Mouse (Mus musculus): ENCODE measurements at regions not wholly inside any gene's neighbourhood (a gene's known extent, or its start where the extent isn't known, plus 50 kb on each side); places are given as distances from the start of the nearest gene placed in this dataset.
"Not testable (repeated sequence)": the region's sequence is repeated elsewhere in the genome, so short reads cannot be mapped to it uniquely, and the experiment has no call there.

DNA sequence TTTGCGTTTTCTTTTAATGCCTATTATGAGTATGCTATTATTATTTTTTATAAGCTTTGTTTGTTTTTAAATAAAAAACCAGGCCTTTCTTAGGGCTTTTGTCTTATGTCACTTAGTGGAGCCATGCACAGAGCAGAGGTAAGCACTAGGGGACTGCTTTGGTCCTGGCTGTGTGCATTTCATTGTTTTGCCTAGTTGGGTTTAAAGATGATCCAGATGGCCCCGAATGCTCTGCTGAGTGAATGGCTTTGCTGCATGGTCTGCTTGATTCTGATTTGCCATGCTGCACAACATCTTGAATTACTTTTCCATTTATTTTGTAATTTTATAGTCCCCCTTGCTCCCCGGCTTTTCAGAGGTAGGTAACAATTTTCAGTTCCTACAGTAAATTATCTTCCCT, 1934.9 kb downstream of the 9330182O14Rik start:
- in situ Hi-C loops (cut with MboI, MseI): no loop called here

DNA sequence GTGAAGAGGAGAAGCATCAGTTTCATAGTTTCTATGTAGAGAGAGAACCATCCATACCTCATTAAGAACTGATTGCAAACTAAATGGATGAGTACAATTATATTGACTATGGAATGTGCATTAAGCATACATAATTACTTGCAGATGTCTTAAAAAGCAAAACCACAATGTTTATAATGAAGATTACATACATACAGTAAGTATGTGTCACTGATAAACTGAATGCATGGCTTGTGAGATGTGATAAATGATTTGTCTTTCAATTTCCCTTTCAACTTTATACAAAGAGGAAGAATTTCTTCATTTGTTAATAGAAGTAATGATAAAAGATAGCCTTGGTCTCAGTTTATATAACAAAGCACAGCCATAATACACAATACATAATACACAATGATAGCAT, 1939.3 kb downstream of the 9330182O14Rik start:
- in situ Hi-C loops (cut with MboI, MseI): no loop called here

DNA sequence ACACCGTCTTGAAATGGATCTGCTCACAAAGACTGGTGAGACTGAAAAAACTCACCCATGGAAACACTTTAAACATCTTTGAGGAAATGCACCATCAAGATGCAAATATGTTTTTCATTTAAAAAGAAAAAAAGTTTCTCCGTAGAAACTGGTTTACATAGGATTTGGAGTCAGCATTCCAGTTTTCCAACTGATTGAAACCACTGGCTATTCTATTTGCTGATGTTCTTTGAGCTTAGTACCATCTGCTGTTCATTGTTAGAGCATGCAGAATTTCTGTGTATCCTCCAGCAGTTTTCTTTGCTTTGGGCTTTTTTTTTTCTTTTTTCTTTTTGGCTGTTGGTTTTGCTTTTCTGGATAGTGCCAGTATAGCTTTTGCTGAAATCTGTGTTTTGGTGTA, 1948.3 kb downstream of the 9330182O14Rik start:
- in situ Hi-C loops (cut with MboI, MseI): no loop called here

DNA sequence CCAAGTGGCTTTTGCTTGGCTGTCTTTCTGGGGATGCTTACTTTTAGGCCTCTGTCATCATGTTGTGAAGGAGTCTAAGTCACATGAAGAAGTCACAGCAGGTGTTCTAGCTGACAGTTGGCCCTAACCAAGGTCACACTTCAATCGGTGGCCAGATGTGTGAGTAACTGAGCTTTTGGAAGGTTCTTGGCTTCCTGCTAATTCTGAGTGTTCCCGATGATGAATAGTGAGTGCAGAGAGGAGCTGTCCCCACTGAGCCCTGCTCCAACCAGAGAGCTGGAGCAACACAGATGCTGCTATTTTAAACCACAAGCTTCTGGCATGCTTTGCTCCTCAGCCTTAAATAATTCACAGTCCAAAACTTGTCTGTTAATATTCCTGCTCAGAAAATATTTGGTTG, 1966.6 kb downstream of the 9330182O14Rik start:
- in situ Hi-C loops (cut with MboI, MseI): no loop called here

DNA sequence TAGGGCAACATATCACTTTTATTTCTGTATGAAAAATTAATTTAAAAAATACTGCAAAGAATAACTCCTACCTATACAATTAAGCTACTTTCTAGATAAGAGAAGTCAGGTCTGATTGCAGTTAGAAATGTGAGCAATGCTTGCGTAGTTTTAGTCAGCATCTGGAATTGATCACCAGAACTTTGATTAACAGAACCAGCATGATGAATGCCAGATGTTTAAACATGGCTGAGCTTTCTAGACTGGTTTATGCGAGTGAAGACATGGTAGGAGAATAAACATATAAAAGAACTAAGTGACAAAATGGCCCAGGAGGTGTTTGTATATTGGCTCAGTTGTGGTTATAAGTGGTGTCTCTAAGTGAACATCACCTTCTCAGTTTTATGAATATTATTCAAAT, 1970.7 kb downstream of the 9330182O14Rik start:
- in situ Hi-C loops (cut with MboI, MseI): no loop called here

DNA sequence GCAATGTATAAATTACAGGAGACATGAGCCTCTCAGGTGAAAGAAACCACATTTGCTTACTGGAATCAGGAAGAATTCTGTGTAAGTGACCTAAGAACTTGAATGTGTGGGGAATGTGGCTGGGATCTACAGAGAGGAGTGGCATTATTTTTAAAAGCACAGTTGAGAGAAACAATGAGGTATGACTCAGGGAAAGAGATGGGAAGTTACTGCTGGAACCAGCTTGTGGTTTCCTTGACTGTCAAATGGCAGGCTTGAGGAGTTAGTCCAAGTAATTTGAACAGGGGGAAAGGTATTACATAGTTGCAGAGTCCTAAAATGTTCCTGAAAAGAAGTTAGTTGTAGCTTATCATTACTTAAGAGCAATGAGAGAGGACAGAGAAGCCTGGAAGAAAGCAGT, 1972.9 kb downstream of the 9330182O14Rik start:
- in situ Hi-C loops (cut with MboI, MseI): no loop called here

DNA sequence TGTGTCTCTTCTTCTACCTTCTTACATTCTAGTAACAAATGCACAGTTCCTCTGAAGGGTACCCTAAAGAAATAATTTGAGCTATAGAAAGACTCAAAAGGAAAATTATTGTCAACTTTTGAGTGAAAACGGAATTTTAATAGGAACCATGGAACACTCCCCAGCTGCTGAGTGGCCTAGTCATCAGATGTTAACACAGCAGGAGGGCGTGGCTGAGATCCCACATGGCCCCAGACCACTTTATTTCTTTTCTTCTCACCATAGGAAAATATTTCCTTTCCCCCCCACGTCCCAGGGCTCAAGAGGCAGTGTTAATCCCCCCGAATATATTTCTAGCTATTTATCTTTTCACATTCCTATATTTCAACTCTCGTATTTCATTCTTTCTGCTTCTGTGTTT, 1977.6 kb downstream of the 9330182O14Rik start:
- in situ Hi-C loops (cut with MboI, MseI): no loop called here

DNA sequence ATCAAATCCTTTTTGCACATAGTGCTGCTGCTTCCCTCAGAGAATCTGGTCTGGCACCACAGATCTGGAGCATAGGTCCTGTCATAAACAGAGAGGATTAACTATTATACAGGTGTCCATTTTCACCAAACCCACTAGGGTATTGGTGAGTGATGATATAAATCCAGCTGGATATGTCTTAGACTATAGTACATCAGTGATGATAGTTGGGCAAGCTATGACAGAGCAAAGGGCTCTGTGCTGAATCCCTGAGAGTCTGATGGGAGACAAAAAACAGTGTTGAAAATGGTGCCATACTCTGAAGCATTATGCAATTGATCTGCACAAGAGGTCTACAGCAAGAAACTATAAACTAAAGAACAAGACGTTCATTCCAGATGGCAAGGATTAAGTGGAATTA, 1993.3 kb downstream of the 9330182O14Rik start:
- in situ Hi-C loops (cut with MboI, MseI): loop anchor here (10.0 kb wide), 1 partner anchor 1247 kb away; no protein-coding TSS in a partner anchor

DNA sequence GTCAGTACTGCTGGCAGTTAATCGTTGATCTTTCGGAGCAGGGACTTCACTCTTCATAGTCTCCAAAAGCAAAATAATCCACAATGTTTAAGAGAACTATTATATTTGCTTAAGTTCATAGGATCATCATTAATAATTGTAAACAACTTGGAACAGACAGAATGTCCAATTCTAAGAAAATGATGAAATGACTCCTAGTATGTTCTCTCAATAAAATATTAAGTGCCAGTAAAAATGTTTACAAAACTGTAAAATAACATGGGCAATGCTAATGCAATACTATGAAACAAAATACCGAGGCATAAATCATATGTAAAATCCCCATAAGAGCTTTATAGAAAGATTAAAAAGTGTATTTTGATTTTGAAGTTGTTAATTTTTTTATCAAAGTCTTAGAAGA, 1994.8 kb downstream of the 9330182O14Rik start:
- in situ Hi-C loops (cut with MboI, MseI): loop anchor here (10.0 kb wide), 1 partner anchor 1246 kb away; no protein-coding TSS in a partner anchor

DNA sequence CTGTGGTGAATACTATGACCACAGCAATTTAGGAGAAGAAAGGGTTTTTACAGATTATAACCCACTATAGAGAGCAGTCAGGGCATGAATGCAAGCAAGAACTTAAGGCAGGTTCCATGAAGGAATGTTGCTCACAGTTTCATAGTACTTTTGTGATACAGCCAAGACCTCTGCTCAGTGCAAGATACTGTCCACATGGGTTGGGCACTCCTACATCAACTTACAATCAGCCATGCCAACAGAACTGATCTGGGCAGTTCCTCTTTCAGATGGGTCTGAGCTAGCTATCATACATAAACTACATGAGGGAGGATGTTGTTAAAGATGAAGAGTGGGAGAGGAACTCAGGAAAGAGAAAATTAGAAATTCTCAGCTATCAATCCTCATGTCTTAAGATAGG, 2032.4 kb downstream of the 9330182O14Rik start:
- in situ Hi-C loops (cut with MboI, MseI): no loop called here

DNA sequence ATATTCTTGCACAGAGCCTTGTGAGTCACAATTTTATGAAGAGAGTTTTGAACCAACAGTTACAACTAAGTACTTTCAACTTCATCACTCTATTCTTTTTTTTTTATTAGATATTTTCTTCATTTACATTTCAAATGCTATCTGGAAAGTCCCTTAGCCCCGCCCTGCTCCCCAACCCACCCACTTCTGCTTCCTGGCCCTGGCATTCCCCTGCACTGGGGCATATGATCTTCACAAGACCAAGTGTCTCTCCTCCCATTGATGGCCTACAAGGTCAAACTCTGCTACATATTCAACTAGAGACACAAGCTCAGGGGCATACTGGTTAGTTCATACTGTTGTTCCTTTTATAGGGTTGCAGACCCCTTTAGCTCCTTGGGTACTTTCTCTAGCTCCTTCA, 2043.6 kb downstream of the 9330182O14Rik start:
- in situ Hi-C loops (cut with MboI, MseI): not testable (repeated sequence)

DNA sequence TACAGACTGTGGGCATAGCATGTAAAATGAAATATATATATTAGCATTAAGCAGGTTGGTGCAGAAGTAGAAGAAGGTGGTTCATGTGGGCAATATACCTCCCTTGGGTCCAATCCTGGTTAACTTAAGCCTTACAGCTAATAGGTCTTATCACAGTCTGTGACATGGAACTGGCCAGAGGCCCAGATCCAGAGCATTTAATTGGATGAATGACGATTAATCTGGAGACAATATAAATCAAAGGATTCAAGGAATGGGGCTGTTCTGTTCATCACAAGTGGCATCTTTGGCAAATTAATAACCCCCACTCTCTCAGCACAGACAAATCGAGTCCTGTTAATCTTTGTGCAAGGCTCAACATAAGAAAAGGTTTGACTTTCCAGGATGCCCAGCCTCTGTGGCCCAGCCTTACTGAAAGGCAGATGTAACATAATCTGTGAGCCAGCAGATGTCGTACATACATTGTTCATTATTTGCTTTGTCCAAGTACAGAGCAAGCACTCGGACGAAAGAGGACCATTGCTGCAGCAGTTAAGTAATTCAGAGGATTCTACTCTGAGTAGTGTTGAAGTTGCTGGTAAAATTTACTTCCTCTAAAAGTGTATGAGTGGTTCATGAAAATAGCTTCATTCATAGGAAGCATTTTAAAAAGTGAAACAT, 2073.2 kb downstream of the 9330182O14Rik start:
- in situ Hi-C loops (cut with MboI, MseI): no loop called here

DNA sequence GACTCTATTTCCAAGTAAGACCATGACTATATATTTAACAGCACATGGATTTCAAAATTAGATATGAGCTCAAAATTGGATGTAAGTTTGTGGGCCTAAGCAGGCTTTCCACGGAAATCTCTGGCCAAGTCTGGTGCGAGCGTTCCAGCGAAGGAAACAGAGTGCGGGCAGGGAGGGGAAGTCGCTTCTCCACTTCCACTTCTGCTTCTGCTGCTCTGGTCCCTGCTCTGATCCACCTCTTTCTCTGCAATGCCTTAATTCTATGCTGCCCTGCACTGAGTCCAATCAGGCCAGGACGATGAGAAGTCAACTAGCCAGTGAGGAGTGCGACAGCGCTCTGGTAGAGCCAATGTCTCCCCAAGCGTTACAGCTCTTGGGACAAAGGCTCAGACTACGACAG, 2085.3 kb downstream of the 9330182O14Rik start:
- in situ Hi-C loops (cut with MboI, MseI): no loop called here

DNA sequence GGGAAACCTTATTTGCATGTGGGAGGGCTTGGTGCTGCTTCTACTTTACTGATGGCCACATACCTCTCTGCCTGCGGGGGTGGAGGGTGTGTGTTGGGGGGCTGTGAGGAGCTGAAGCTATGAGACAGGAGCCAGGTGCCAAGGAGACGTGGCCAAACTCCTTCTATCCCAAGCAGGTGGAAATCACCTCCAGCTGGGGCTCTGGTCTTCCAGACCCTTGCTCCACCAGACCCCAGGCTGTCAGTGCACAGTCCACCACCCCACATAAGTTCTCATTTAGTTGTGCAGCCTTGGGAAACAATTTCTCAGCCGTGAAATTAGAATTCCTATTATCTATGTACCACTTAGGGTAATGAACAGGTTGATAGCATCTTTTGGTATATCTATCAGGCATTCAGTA, 2085.8 kb downstream of the 9330182O14Rik start:
- in situ Hi-C loops (cut with MboI, MseI): no loop called here

DNA sequence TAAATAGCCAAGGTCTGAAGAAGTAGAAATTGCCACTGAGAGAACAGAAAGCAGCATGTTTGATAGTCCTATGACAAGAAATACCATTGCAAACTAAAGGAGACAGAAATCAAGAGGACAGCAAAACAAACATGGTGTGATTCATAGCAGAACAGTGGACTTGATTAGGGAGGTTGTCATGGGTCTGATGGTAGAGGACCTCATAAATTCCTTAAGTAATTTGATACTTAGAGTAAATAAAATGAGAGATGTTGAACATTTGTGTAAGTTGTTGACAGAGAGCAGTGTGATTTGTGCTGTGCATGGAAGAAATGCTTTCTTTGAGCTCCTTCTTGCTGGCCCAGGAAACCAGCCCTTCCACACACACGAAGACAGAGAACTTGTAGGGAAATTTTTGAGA, 2090.8 kb downstream of the 9330182O14Rik start:
- in situ Hi-C loops (cut with MboI, MseI): no loop called here

DNA sequence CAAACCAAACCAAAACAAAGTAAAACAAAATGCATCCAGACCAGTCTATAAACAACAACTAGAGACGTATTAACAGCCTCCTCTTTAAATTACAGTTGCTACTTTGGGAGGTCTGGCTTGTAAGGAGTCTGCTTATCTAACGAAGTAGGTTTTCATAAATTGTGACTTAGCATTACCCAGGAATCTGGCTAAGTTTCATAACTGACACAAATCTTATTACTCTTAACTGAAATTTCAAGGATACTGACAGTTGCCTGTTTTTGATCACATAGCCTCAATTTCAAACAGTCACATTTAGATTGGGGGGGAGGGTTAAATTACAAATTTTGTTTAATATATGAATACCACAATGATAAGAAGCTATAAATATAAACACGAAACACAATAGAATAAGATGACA, 2097.5 kb downstream of the 9330182O14Rik start:
- in situ Hi-C loops (cut with MboI, MseI): no loop called here

DNA sequence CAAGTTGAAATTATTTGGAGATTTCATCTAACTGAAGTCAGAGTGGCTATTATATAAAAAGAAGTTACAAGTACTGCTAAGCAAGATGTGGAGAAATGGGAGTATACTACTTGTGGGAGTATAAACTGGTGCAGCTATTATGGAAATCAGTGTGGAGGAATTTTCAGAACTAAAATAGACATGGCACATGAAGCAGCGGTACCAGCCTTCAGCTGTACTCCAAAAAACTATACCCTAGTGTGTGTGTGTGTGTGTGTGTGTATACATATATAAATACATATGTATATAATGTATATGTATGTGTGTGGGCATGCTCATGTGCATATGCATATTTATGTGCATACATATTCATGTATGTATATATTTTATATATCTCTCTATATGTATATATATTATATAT, 2112.6 kb downstream of the 9330182O14Rik start:
- in situ Hi-C loops (cut with MboI, MseI): no loop called here

DNA sequence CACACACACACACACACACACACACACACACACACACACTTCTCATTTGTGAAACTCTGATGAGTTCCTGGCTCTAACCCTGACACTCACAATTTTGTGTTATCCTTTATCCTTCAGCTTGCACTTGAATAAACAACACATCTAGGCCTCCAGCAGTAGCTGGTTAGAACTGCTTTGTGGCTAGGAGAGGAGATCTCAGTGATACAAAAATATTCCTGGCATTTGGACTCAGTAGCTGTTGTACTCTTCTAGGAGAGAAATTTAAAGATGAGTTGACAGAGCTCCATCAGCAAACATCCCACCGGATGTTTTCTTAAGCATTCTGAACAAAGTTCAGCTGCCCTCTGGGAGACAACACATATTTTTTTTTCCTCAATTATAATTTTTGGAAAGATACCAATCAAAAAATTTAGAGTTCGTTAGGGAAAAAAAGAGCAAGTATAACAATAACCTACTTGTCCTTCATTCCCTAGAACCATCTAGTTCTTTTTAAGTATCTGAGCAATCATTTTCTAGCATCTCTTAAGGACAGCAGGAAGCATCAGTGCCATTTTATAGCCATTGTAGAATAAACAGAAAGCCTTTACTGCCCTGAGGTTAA, 2118.7 kb downstream of the 9330182O14Rik start:
- in situ Hi-C loops (cut with MboI, MseI): no loop called here

DNA sequence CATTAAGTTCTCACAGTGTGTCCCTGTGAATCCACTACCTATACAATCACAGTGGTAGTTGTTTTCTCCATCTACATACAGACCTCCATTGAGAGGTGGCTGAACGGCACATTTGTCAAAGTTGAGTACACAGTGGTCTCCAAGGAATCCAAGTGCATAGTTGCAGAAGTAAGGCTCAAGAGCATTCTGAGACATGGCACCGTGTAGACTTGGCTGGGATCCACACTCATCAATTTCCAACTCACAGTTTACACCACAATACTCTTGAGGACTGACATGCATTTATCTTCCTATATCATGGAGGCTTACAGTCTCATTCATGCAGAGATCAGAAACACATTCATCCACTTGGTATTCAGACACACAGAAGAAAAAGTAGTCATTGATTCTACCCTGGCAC, 2122.2 kb downstream of the 9330182O14Rik start:
- in situ Hi-C loops (cut with MboI, MseI): no loop called here

DNA sequence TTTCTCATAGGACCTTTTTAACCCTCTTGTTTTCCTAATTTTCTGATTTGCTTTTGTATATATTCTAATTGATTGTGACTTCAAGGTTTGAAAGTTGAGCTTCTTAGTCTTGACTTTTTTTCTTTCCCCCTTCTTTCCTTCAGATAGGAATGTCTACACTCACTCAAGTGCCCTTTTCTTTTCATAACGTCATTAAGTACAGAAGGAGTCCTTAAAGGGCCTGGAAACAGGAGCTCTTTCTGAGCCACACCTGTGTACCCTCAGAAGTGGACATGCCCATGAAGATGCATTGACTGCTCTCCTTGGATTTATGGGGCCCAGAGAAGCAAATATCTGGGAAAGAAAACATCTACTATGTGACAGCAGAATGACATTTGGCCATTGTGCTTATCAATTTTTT, 2141.0 kb downstream of the 9330182O14Rik start:
- in situ Hi-C loops (cut with MboI, MseI): loop anchor here (10.0 kb wide), 1 partner anchor 1150 kb away; no protein-coding TSS in a partner anchor

DNA sequence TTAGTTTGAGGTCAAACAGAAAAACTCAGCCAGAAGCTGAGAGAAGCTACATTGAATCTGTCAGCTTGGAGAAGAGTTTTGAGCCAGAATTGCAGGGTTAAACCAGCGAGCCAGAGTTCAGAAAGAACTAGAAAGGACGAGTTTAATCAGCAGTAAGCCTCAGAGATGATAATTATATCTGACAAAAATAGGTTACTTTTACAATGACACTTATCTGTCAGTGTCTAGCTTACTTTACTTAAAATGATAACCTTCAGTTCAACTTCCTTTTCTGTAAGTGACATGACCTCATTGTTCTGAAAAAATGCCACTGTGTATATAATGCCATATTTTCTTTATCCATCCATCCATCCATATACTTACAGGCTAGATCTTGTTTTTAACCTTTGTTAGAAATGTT, 2143.1 kb downstream of the 9330182O14Rik start:
- in situ Hi-C loops (cut with MboI, MseI): loop anchor here (10.0 kb wide), 1 partner anchor 1152 kb away; no protein-coding TSS in a partner anchor

DNA sequence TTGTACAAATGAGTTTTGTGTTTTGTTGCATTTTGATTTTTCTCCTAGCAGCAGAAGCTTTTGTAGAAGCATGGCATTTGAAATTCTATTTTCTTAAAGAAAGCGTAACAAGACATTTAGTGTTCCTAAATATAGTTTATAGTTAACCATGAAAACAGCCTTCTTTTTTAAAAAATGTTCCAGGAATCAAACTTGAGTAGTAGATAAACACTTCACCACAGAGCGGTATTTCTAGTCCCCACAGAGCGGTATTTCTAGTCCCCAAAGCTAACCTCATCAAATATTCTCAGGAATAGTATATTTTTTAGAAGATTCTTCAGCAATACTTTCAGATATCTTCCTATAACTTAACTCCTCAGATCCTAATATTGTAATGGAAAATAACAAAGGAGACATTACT, 2146.6 kb downstream of the 9330182O14Rik start:
- in situ Hi-C loops (cut with MboI, MseI): no loop called here

DNA sequence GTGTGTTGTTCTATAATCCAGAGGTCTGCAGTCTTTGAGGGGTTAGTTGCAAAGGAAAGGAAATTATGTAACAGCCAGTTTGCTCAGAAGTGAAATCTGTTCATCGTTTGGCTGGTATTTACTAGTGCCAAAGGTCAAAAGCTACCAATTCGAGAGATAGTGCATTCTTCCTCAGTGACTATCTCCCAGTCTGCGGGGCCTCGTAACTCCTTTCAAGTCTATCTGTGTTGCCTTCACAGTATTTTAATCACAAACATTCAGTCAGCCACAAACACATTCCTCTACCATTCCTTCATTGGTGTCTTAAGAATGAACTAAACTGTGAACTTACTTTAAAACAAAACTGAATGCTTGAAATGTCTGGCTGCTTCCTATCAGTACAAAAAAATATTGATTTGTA, 2162.2 kb downstream of the 9330182O14Rik start:
- in situ Hi-C loops (cut with MboI, MseI): no loop called here

DNA sequence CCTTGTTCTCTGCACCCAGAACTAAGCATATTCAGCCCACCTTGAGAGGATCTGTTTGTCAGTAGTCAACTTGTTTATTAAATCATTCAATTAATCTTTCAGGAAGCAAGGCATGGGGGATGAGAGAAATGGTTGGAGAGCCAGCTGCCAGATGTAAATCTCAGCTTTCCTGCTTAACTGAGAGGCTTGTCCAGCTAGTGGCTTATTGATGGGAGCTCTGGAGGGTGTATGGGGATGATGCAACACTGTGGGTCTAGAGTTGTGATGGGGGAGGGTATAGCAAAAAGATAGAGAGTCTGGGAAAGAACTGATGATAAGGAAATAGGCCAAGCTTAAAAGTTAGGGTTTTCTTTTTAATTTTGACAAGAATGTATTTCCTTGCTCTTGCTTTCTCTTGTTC, 2163.3 kb downstream of the 9330182O14Rik start:
- in situ Hi-C loops (cut with MboI, MseI): no loop called here
